Mouse (Mus musculus): ENCODE measurements around the gene Cdk6. TPM values are rescaled to one million over a fixed set of nuclear protein-coding genes. Genes with fewer than 3 reads are reported as not detected.
A peak's percentile ranks its signal among the peaks of the same experiment; 100 is the strongest.
"Not testable (repeated sequence)": the region's sequence is repeated elsewhere in the genome, so short reads cannot be mapped to it uniquely, and the experiment has no call there.

Gene Cdk6
- polyA plus RNA-seq, 1 experiment: 31.0 TPM

DNA sequence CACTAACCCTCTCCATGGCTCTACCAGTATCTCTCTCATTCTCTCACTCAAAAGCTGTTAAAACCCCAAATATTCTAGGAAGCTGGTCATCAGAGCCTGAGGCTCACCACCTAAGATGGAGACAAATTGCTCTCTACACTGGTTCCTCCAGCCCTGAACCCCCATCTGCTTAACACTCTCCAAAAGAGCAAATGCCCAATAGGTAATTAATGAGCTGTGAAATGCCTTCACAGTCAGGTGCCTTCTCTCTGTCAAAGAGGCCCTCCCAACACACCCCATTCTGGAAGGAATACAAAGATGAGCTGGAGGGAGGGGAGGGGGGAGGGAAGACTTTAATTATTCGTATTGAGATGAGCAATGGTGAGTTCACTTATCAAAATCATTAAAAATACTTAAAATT is 21.1 kb upstream of the Cdk6 start:
- no peak for TF ChIP-seq POLR2A (IDR thresholded peaks at IDR 0.05; ENCODE audit: borderline replicate concordance, control insufficient read depth, low read depth, low read length)
- no peak for TF ChIP-seq CTCF (IDR thresholded peaks at IDR 0.05; ENCODE audit: control insufficient read depth, insufficient read depth, low read length)
- WGBS: 57% methylated on average over 1 of the region's 1 CpGs
- no peaks in the 10 kb centered on the region for H3K4me1 ChIP-seq (ENCODE audit: control insufficient read depth, insufficient read depth, low read length)

GRCm38 (mm10) chr5:3322052-3322451 is 19.2 kb upstream of the Cdk6 start:
- Histone ChIP-seq H3K4me3 (replicated peaks; ENCODE audit: control insufficient read depth, low read depth, low read length) (no peak overlapping the region), H3K27ac (ENCODE audit: control insufficient read depth, insufficient read depth, low read depth, low read length, poor library complexity) (no peak overlapping the region), H3K4me1 (ENCODE audit: control insufficient read depth, insufficient read depth, low read length) (no peaks in the 10 kb centered on the region)
- WGBS: 87% methylated on average over 6 of the region's 6 CpGs
- TF ChIP-seq CTCF (IDR thresholded peaks at IDR 0.05; ENCODE audit: control insufficient read depth, insufficient read depth, low read length): no peak
- TF ChIP-seq POLR2A (IDR thresholded peaks at IDR 0.05; ENCODE audit: borderline replicate concordance, control insufficient read depth, low read depth, low read length): no peak

More for the DNA sequence above, 21.1 kb upstream of the Cdk6 start:
- no peak overlapping the region for H3K4me3 ChIP-seq (replicated peaks; ENCODE audit: control insufficient read depth, low read depth, low read length)
- no peak overlapping the region for H3K27ac ChIP-seq (ENCODE audit: control insufficient read depth, insufficient read depth, low read depth, low read length, poor library complexity)

DNA sequence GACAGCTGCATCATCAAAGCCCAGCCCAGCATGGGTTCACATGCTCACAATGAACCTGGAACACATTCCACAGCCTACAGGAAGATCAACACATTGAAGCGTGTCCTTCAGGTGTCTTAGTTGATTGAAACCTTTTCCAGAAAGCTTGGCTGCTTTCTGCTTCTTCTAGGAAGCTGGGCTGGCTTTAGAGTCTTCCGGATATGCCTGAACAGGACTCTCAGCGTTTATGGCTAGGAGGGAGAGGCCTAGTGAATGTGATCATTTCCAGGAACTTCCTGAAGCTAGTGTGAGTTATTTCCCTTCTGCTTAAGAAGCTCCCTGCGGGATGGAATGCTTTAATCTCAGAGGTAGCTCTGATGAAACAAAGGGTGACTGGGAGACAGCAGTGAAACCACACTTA is 17.2 kb upstream of the Cdk6 start:
- H3K4me3 ChIP-seq (replicated peaks; ENCODE audit: control insufficient read depth, low read depth, low read length): no peak overlapping the region
- no peaks in the 10 kb centered on the region for H3K4me1 ChIP-seq (ENCODE audit: control insufficient read depth, insufficient read depth, low read length)
- TF ChIP-seq CTCF (IDR thresholded peaks at IDR 0.05; ENCODE audit: control insufficient read depth, insufficient read depth, low read length) (no peak), POLR2A (IDR thresholded peaks at IDR 0.05; ENCODE audit: borderline replicate concordance, control insufficient read depth, low read depth, low read length) (no peak)
- WGBS: 73% methylated on average over 4 of the region's 4 CpGs
- H3K27ac ChIP-seq (ENCODE audit: control insufficient read depth, insufficient read depth, low read depth, low read length, poor library complexity): no peak overlapping the region

DNA sequence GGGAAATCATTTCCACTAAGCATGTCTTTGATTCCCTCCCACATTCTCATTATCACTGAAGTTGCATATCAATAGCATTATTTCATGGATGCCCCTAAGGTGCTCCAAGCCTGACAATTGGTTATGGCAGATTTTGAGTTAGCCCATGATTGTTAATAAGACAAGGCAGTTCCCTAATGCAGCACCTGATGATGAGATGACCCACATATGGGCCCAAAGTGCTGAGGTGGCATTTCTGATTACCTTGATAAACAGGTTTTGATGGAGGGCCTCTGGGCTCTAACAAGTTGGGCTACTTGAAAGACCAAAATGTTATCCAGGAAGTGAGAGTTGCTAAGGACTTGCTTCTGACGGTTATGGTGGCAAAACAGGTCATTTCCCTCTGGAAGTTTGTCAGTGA is 11.9 kb upstream of the Cdk6 start:
- WGBS: 48% methylated on average over 1 of the region's 1 CpGs
- Histone ChIP-seq H3K27ac (ENCODE audit: control insufficient read depth, insufficient read depth, low read depth, low read length, poor library complexity) (no peak overlapping the region), H3K4me1 (ENCODE audit: control insufficient read depth, insufficient read depth, low read length) (no peaks in the 10 kb centered on the region), H3K4me3 (replicated peaks; ENCODE audit: control insufficient read depth, low read depth, low read length) (no peak overlapping the region)
- TF ChIP-seq POLR2A (IDR thresholded peaks at IDR 0.05; ENCODE audit: borderline replicate concordance, control insufficient read depth, low read depth, low read length) (no peak), CTCF (IDR thresholded peaks at IDR 0.05; ENCODE audit: control insufficient read depth, insufficient read depth, low read length) (no peak)

GRCm38 (mm10) chr5:3330932-3331331 is 10.4 kb upstream of the Cdk6 start:
- Histone ChIP-seq H3K4me3 (replicated peaks; ENCODE audit: control insufficient read depth, low read depth, low read length) (no peak overlapping the region), H3K27ac (ENCODE audit: control insufficient read depth, insufficient read depth, low read depth, low read length, poor library complexity) (no peak overlapping the region), H3K4me1 (ENCODE audit: control insufficient read depth, insufficient read depth, low read length) (no peaks in the 10 kb centered on the region)
- 67% methylated on average over 3 of the region's 3 CpGs for WGBS
- TF ChIP-seq CTCF (IDR thresholded peaks at IDR 0.05; ENCODE audit: control insufficient read depth, insufficient read depth, low read length) (no peak), POLR2A (IDR thresholded peaks at IDR 0.05; ENCODE audit: borderline replicate concordance, control insufficient read depth, low read depth, low read length) (no peak)

DNA sequence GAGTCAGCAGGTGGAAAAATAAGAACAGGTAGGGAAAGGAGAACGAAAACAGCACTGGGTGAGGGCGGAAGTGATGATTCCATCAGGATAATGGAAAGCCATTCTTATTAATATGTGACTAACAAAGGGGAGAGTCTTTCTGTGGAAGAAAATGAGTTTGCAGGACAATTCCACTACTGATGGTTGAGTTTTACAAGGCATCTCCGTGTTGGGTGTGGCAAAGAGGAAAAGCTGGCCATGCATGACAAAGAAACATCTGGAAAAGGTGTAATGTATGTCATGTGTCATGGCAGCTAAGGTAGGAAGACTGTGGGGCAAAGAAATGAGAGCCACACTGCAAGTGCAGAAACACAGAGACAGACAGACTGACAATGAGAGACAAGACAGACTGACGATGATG is 8.3 kb upstream of the Cdk6 start:
- not testable (repeated sequence) for H3K4me1 ChIP-seq (ENCODE audit: control insufficient read depth, insufficient read depth, low read length); H3K27ac ChIP-seq (ENCODE audit: control insufficient read depth, insufficient read depth, low read depth, low read length, poor library complexity); H3K4me3 ChIP-seq (replicated peaks; ENCODE audit: control insufficient read depth, low read depth, low read length)
- 90% methylated on average over 4 of the region's 4 CpGs for WGBS

GRCm38 (mm10) chr5:3340340-3341058 is 786 bp upstream of the Cdk6 start:
- not testable (repeated sequence) for H3K4me1 ChIP-seq (ENCODE audit: control insufficient read depth, insufficient read depth, low read length); H3K27ac ChIP-seq (ENCODE audit: control insufficient read depth, insufficient read depth, low read depth, low read length, poor library complexity)
- peak overlapping the region; percentile 93 for H3K4me3 ChIP-seq (replicated peaks; ENCODE audit: control insufficient read depth, low read depth, low read length)
- whole genome bisulfite sequencing: 1% methylated on average over 15 of the region's 15 CpGs

GRCm38 (mm10) chr5:3341931-3342770 is 866 bp downstream of the Cdk6 start:
- Histone ChIP-seq H3K27ac (ENCODE audit: control insufficient read depth, insufficient read depth, low read depth, low read length, poor library complexity) (peak overlapping the region; percentile 78), H3K4me1 (ENCODE audit: control insufficient read depth, insufficient read depth, low read length) (no peaks in the 10 kb centered on the region), H3K4me3 (replicated peaks; ENCODE audit: control insufficient read depth, low read depth, low read length) (peak overlapping the region; percentile 93)
- under 1% methylated on average over 60 of the region's 60 CpGs for WGBS
- TF ChIP-seq CTCF (IDR thresholded peaks at IDR 0.05; ENCODE audit: control insufficient read depth, insufficient read depth, low read length): no peak
- TF ChIP-seq POLR2A (IDR thresholded peaks at IDR 0.05; ENCODE audit: borderline replicate concordance, control insufficient read depth, low read depth, low read length): no peak

Measured in bone marrow, adult 2 months (tissue).